13 mouse cellular contexts compared by ENCODE assay signal in the genomic region with DNA sequence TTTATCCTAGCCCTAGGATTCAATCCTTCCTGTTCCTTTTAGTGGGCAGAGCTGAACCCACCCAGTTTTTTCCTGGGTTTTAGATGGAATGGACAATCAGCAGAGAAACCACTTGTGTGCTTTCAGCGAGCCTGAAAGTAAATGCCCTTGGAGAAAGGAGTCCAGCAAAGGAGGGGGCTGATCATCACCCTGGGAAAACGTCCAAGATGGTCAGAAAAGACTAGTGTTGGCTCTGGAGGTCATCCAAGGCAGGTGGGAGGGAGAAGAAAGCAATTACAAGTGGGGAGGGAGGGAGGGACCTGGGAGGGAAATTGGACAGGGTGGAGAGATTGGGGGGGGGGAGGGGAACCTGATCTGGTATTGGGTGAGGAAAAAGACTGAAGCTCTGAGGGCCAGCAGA. TPM values are rescaled to one million over a fixed set of nuclear protein-coding genes. Genes with fewer than 3 reads are reported as not detected.
DNase-seq lines count a peak whose midpoint lies in the region; ATAC-seq and TF ChIP-seq lines count a peak whose summit lies in the region.
"Had no signal": no experiment of that assay in that cellular context is flagged by ENCODE, and none has a peak within 500 bp of the region (broad histone marks: within the 10 kb centered on the region; RNA-seq: fewer than 3 reads in every experiment).

No protein-coding gene starts in this region.

- 20% methylated on average over 2 of the region's 2 CpGs for WGBS in kidney, embryonic 15.5 days

- intact Hi-C loops in gastrocnemius, adult 2 months (cut with DNase I) = no loop called here

- ATAC-seq in kidney, embryonic 15.5 days (replicated peaks; ENCODE audit: low FRiP score) = no peak
- ATAC-seq: CD4-positive, CD25-positive, alpha-beta regulatory T cell, adult 4 months; liver, postnatal 0 days had no signal

- no peaks in the 10 kb centered on the region for H3K27me3 ChIP-seq in kidney, embryonic 15.5 days

- H3K36me3 ChIP-seq in kidney, embryonic 15.5 days = no peaks in the 10 kb centered on the region

- peaks cover 21% of the 10 kb centered on the region for H3K4me1 ChIP-seq in kidney, embryonic 15.5 days

- no peak overlapping the region for H3K9ac ChIP-seq in kidney, embryonic 15.5 days
- H3K9ac ChIP-seq: liver, postnatal 0 days had no signal

- no peak overlapping the region for H3K4me2 ChIP-seq in kidney, embryonic 15.5 days

- DNase-seq in gastrocnemius, adult 2 months = no peak
- no peak for DNase-seq in gastrocnemius, postnatal 4 days (ENCODE audit: low spot score in 2 of 2)
- peak; percentile 39 to 63 for DNase-seq in kidney, adult 8-10 months
- peak; percentile 42 for DNase-seq in ovary, adult 18-20 months (ENCODE audit: low spot score)
- DNase-seq in ovary, postnatal 10 days (ENCODE audit: low spot score) = no peak
- peak; percentile 58 for DNase-seq in testis, postnatal 10 days (ENCODE audit: low spot score)
- DNase-seq in frontal cortex, adult 2 months (ENCODE audit: extremely low spot score in 1 of 2, low spot score in 1 of 2) = no peak
- DNase-seq: cerebellum, adult 11-12 months; liver, postnatal 0 days; midbrain, embryonic 14.5 days; right cerebral cortex, adult 18-20 months had no signal

- no peak for TF ChIP-seq CTCF in gastrocnemius, adult 2 months (IDR thresholded peaks at IDR 0.05)

- no peak overlapping the region for H3K4me3 ChIP-seq in gastrocnemius, adult 2 months
- no peak overlapping the region for H3K4me3 ChIP-seq in kidney, embryonic 15.5 days (replicated peaks)

- peak overlapping the region; percentile 88 for H3K27ac ChIP-seq in gastrocnemius, adult 2 months
- no peak overlapping the region for H3K27ac ChIP-seq in kidney, embryonic 15.5 days

- no peaks in the 10 kb centered on the region; the same call in 1 of the 2 replicates for H3K9me3 ChIP-seq in kidney, embryonic 15.5 days (replicated peaks)

RNA-seq across cellular contexts. Expression of gene Zfp366, which starts 55.6 kb away (rescaled TPM):
- total RNA-seq in gastrocnemius, adult 2 months (2021) = 1 to 10 TPM; 3.1 to 7.8 TPM
- total RNA-seq in gastrocnemius, postnatal 4 days (2021) = 1 to 10 TPM; 6.0 to 6.4 TPM
- polyA plus RNA-seq in kidney, embryonic 15.5 days (2015; fragmentation: Nextera tagmentation; extraction: Ambion mirVana) = 0.99 and 1.1 TPM in 2 replicates
- polyA plus RNA-seq in frontal cortex, adult 2 months (2012; rRNA removed) = 3.1 and 3.7 TPM in 2 replicates

Comparison
In these comparisons a context has a peak if more than half of its experiments do, and no peak if none do; other contexts are left out.
1. DNase-seq: peak in kidney, adult 8-10 months (2 of 2), ovary, adult 18-20 months (single experiment) and testis, postnatal 10 days (single experiment); none in gastrocnemius, adult 2 months (single experiment), gastrocnemius, postnatal 4 days (0 of 2), ovary, postnatal 10 days (single experiment) and frontal cortex, adult 2 months (0 of 2).